Mouse (Mus musculus) heart, embryonic 11.5 days (tissue): ENCODE data around the gene Rad51b. TPM values are rescaled to one million over a fixed set of nuclear protein-coding genes. Genes with fewer than 3 reads are reported as not detected.

Experiments
- ATAC-seq: fragments of 200-750 bp; cut with Nextera tagmentation; replicated peaks from 2 replicates; pipeline ENCODE4 v1.8.0; 2017; ENCODE audit warnings: moderate library complexity; ENCODE audit not compliant: insufficient number of reproducible peaks, low FRiP score, low TSS enrichment
- H3K27ac ChIP-seq: fragments of 300-500 bp; sonication (generic); 2 replicates; pipeline ENCODE4 v1.5.1; 2014; ENCODE audit warnings: mild to moderate bottlenecking, low read depth, low read length
- H3K27me3 ChIP-seq: fragments of 300-500 bp; sonication (generic); 2 replicates; pipeline ENCODE4 v1.6.1; 2014; ENCODE audit warnings: mild to moderate bottlenecking, low read length, mixed read lengths; ENCODE audit not compliant: control insufficient read depth, insufficient read depth
- H3K36me3 ChIP-seq: fragments of 300-500 bp; sonication (generic); 2 replicates; pipeline ENCODE4 v1.6.1; 2014; ENCODE audit warnings: mild to moderate bottlenecking, low read length, moderate library complexity, mixed read lengths; ENCODE audit not compliant: control insufficient read depth, insufficient read depth
- H3K4me1 ChIP-seq: fragments of 300-500 bp; sonication (generic); 2 replicates; pipeline ENCODE4 v1.6.1; 2014; ENCODE audit warnings: low read length; ENCODE audit not compliant: control insufficient read depth, insufficient read depth
- H3K4me2 ChIP-seq: fragments of 300-500 bp; sonication (generic); 2 replicates; pipeline ENCODE4 v1.6.1; 2014; ENCODE audit warnings: mild to moderate bottlenecking, moderate library complexity
- H3K4me3 ChIP-seq: fragments of 300-500 bp; sonication (generic); 2 replicates; pipeline ENCODE4 v1.5.1; 2014; ENCODE audit warnings: low read depth, low read length
- H3K9ac ChIP-seq: fragments of 300-500 bp; sonication (generic); 2 replicates; pipeline ENCODE4 v1.6.1; 2014; ENCODE audit warnings: mild to moderate bottlenecking, low read depth, low read length, moderate library complexity
- H3K9me3 ChIP-seq: fragments of 300-500 bp; sonication (generic); replicated peaks from 2 replicates; pipeline ENCODE4 v1.6.1; 2016; ENCODE audit warnings: low read length; ENCODE audit not compliant: control insufficient read depth
- WGBS: fragments of 180-500 bp; shearing (Covaris S2); extraction: QIAGEN DNeasy Blood & Tissue Kit; methylation state at CpG from one replicate; pipeline ENCODE4 v1.1.7; 2014; ENCODE audit not compliant: insufficient replicate concordance; 5-methylcytosine and 5-hydroxymethylcytosine counted together
- polyA plus RNA-seq: library from polyadenylated mRNA; unstranded; fragments of >200 nt; fragmentation: Nextera tagmentation; extraction: Ambion mirVana; gene quantifications from 2 replicates; pipeline ENCODE4 v1.2.1, GENCODE M21; 2014

Gene Rad51b
- polyA plus RNA-seq = 5.1 and 6.4 TPM in 2 replicates

DNA sequence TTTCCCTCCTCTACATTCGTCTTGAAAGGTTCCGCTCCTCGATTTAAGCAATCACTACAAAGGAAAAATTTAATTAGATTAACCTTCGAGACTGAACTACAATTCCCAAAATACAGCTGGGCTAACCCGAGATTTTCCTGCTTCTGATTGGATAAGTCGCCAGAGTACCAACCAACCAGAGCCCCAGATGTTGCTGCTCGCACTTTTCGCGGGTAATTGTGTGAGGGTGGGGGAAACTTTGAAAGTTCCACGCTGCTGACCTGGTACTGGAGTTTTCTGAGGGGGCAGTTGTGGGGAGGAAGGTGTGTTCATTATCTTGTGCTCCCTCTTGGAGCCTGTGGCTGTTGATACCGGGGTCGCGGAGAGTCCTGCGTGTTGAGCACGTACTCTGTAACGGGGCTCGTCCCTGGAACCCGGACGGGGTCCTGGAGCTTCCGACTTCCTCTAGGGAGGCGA lies at the start of gene Rad51b:
Gene Rad51b (plus strand): TSS at position 162 of the 456 bp plus-strand sequence.
- H3K36me3 ChIP-seq = no peaks in the 10 kb centered on the region
- H3K4me3 ChIP-seq = peak within 1 kb of the TSS; percentile 75
- H3K4me1 ChIP-seq = 0 out of 2 replicates have a peak, but pooled peaks cover 7% of the 10 kb centered on the region
- peak within 1 kb of the TSS; percentile 16; the same call in 1 of the 2 replicates for H3K27ac ChIP-seq
- H3K9ac ChIP-seq = peak within 1 kb of the TSS; percentile 70
- H3K9me3 ChIP-seq = no peaks in the 10 kb centered on the region
- under 1% methylated on average over 21 of the region's 21 CpGs for WGBS
- no peaks in the 10 kb centered on the region for H3K27me3 ChIP-seq
- ATAC-seq = peak; percentile 78
- peak within 1 kb of the TSS; percentile 87 for H3K4me2 ChIP-seq

DNA sequence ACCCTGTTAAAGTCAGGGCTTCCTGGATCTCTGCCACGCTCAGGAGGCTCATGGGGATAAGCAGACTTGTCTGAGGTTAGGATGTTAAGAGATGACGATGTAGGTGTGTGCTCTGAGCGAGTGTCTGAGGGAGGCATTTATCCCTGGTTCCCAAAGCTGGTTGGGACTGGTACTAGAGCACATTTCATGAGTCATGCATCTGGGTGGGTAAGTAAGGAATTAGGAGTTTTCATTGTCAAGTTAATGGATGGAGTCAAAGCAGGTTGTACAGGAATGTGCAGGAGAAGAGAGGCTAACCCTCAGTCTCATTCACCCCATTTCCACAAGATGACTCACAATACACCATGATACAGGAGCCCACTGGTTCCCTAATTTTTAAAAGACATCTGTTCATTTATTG lies 49.0 kb upstream of the Rad51b start:
- Histone ChIP-seq H3K27ac (no peak overlapping the region), H3K4me2 (no peak overlapping the region), H3K36me3 (peaks cover 26% of the 10 kb centered on the region), H3K4me3 (no peak overlapping the region), H3K9ac (no peak overlapping the region), H3K9me3 (no peaks in the 10 kb centered on the region), H3K27me3 (no peaks in the 10 kb centered on the region), H3K4me1 (no peaks in the 10 kb centered on the region)
- no peak for ATAC-seq
- 86% methylated on average over 3 of the region's 3 CpGs for WGBS

DNA sequence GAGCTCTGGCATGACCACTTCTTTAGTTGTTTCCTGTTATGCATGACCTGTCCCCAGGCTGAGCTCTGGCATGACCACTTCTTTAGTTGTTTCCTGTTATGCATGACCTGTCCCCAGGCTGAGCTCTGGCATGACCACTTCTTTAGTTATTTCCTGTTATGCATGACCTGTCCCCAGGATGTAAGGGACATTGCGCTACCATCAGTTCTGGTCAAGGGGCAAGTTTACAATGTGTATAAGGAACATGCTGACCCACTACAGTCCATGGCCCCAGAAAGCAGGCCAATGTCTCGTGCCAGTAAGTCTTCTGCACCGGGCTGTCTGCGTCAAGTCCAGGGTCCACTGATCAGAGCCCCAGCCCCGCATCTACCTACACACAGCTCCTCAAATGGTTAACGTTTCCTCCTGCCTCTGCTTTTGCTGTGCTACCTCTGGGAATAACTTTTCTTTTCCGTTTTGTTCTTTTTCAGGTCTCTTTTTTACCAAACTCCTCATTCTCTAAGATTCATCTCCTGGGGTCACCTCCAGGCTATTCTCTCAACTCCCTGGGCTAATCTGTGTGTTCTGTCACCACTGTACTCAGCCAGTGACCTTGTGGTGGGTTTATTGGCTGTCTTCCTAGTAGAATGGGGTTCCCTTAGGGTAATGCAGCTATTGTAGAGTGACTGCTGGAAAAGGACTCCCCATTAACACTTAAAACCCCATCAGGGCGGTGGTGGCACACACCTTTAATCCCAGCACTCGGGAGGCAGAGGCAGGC lies 43.6 kb upstream of the Rad51b start:
- Histone ChIP-seq H3K4me1 (no peaks in the 10 kb centered on the region), H3K27ac (no peak overlapping the region), H3K4me3 (no peak overlapping the region), H3K9ac (no peak overlapping the region), H3K4me2 (no peak overlapping the region), H3K36me3 (peaks cover 20% of the 10 kb centered on the region), H3K9me3 (no peaks in the 10 kb centered on the region), H3K27me3 (no peaks in the 10 kb centered on the region)
- WGBS = 94% methylated on average over 9 of the region's 9 CpGs
- ATAC-seq = no peak

DNA sequence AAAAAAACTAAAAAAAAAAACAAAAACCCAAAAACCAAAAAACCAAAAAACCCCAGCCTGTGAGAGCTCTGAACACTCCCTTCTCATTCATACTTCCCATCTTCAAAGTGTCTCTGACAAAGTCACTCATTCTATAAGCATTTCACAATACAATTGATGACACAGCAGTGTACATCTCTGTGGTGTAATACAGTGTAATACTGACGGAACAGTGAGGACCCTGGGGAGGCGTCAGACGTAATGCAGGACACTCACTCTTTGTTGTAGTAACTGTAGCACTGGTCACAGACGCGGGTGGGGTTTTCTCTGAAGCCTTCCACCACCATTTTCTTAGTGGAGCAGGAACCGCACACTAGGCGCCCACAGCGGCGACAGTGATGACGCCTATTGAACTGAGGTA lies 42.1 kb upstream of the Rad51b start:
- Histone ChIP-seq H3K36me3 (peaks cover 16% of the 10 kb centered on the region), H3K4me2 (no peak overlapping the region), H3K9me3 (no peaks in the 10 kb centered on the region), H3K27ac (no peak overlapping the region), H3K4me3 (no peak overlapping the region), H3K9ac (no peak overlapping the region), H3K4me1 (no peaks in the 10 kb centered on the region), H3K27me3 (no peaks in the 10 kb centered on the region)
- no peak for ATAC-seq
- 92% methylated on average over 10 of the region's 10 CpGs for WGBS

DNA sequence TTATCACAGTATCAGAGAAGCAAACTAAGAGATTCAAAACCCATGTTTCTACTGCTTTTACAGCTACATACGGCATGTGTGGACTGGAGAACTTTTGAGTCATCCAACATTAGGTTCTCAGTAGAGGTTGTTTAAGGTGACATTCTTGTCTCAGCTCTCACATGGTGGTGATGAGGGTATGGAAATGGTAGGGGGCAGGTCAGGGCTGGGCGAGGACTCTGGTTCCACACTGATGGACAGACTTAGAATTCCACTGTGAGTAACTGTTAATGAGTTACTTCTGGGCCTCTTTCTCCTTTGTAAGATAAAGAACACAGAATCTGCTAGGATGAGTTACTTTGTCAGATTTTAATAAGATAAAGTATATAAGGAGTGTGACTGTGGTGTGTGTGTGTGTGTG lies 36.9 kb upstream of the Rad51b start:
- H3K9ac ChIP-seq = no peak overlapping the region
- 88% methylated on average over 2 of the region's 2 CpGs for WGBS
- no peaks in the 10 kb centered on the region for H3K27me3 ChIP-seq
- ATAC-seq = no peak
- no peak overlapping the region for H3K4me2 ChIP-seq
- no peaks in the 10 kb centered on the region for H3K4me1 ChIP-seq
- H3K9me3 ChIP-seq = no peaks in the 10 kb centered on the region
- H3K27ac ChIP-seq = no peak overlapping the region
- no peak overlapping the region for H3K4me3 ChIP-seq
- H3K36me3 ChIP-seq = peaks cover 21% of the 10 kb centered on the region

DNA sequence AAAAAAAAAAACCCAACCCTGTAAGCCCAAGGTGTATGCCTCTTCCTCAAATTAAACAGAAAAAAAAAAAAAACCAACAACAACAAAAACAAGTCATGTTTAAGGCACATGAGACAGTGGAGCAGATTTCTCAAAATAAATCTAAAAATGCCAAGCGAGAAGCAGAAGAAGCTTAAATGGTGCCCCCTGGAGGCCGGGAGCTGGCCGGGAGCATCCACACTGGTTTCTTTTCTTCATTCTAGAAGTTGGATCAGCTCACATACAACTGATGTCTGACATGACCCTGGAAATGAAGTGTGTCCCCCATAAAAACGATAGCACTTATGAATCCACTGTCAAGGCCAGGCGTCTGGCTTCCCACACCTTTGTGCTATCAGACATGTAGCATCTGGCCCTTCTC lies 36.0 kb upstream of the Rad51b start:
- Histone ChIP-seq H3K27ac (no peak overlapping the region), H3K9me3 (no peaks in the 10 kb centered on the region), H3K27me3 (no peaks in the 10 kb centered on the region), H3K9ac (no peak overlapping the region), H3K36me3 (peaks cover 21% of the 10 kb centered on the region), H3K4me2 (no peak overlapping the region), H3K4me1 (no peaks in the 10 kb centered on the region), H3K4me3 (no peak overlapping the region)
- ATAC-seq = no peak
- 54% methylated on average over 5 of the region's 5 CpGs for WGBS

DNA sequence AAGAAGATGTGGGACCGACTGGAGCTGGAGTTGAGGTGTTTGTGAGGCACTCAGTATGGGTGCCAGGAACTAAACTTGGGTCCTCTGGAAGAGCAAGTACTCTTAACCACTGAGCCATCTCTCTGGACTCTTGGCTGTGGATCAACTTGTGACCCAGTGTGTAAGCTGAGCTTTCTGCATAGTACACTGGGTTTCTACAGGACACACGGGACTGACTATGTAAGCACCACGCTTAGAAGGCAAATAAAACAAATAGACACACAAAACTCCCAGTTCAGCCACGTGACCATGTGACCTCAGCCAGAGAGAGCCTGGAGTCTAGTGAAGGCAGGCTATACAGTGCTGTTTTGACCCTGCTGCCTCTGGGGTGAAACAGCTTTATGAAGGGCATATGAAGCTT lies 24.5 kb upstream of the Rad51b start:
- Histone ChIP-seq H3K36me3 (peaks cover 19% of the 10 kb centered on the region), H3K9me3 (no peaks in the 10 kb centered on the region), H3K27ac (no peak overlapping the region), H3K4me3 (no peak overlapping the region), H3K4me2 (no peak overlapping the region), H3K9ac (no peak overlapping the region), H3K27me3 (no peaks in the 10 kb centered on the region), H3K4me1 (no peaks in the 10 kb centered on the region)
- WGBS = 88% methylated on average over 4 of the region's 4 CpGs
- ATAC-seq = no peak

DNA sequence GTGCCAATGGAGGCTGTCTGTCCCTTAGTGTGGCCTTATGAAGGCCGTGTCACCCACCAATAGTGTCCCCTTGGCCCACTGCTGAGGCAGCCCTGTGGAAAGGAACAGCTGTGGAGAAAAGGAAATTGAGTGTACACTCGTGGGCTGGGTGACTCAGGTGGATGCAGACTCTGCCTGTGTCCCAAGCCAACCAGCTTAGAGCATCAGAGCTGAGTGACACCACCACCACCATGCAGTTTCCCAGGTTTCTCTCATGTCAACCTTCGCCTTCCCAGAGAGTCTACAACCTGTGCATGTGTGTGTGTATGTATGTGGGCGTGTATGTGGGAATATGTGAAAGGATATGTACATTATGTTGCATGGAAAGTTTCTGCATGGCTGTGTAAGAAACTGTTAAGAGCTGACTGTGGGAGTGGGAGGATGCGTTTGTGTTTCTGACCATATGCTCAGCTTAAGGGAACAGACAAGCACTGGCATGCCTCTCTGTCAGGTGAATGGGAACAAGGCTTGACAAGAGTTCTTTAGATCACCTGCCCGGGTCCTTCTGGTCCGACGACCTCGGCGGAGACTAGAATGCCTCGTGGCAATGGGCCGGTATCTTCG lies 17.5 kb upstream of the Rad51b start:
- no peak overlapping the region for H3K4me3 ChIP-seq
- no peak overlapping the region for H3K4me2 ChIP-seq
- H3K4me1 ChIP-seq = no peaks in the 10 kb centered on the region
- WGBS = 90% methylated on average over 13 of the region's 13 CpGs
- ATAC-seq = no peak
- H3K36me3 ChIP-seq = peaks cover 33% of the 10 kb centered on the region
- H3K27ac ChIP-seq = no peak overlapping the region
- H3K27me3 ChIP-seq = no peaks in the 10 kb centered on the region
- no peaks in the 10 kb centered on the region for H3K9me3 ChIP-seq
- no peak overlapping the region for H3K9ac ChIP-seq
